Mouse (Mus musculus) cerebellum, postnatal 14 days (tissue): ENCODE measurements around the gene Ltbp4.

ENCODE experiments used
- DNase-seq, 2 experiments: peaks; one replicate each; pipeline ENCODE4 v3.0.0; 2021; ENCODE audit warnings: mixed read lengths in 2 of 2

Ltbp4 gene

GRCm38 (mm10) chr7:27355261-27355660 is 17.8 kb upstream of the Ltbp4 start:
- DNase-seq, result no peak

GRCm38 (mm10) chr7:27354783-27355182 is 17.3 kb upstream of the Ltbp4 start:
- DNase-seq, result no peak

GRCm38 (mm10) chr7:27354144-27354543 is 16.7 kb upstream of the Ltbp4 start:
- no peak for DNase-seq

GRCm38 (mm10) chr7:27345444-27345843 is 8.0 kb upstream of the Ltbp4 start:
- no peak for DNase-seq

GRCm38 (mm10) chr7:27342595-27342994 is 5.1 kb upstream of the Ltbp4 start:
- DNase-seq, result no peak

DNA sequence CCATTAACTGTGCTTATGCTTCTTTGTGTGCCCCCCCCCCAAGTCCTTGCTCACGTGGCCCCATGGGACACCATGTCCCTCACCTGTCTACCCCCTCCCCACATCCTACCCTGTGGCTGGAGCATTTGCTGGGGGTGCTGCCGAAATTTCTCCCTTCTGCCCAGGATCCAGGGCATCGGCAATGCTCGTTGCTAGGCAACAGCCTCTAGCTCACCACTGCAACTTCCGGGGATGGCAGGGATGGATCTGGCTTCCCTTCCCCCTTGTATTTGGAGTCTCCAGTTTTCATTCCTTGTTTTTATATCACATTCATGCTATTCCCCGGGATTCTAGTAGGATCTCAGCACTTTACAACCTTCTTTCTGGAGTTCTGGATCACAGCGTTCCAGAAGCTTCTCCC is 2.0 kb upstream of the Ltbp4 start:
- DNase-seq, result no peak

GRCm38 (mm10) chr7:27339114-27339513 is 1.6 kb upstream of the Ltbp4 start:
- no peak for DNase-seq

- peak; percentile 96 for DNase-seq
These were observed 1.3 kb downstream of the Ltbp4 start for GRCm38 (mm10) chr7:27335928-27336823.

GRCm38 (mm10) chr7:27335011-27335720 is 2.3 kb downstream of the Ltbp4 start:
- DNase-seq, result no peak

- no peak for DNase-seq
These were observed 3.0 kb downstream of the Ltbp4 start for GRCm38 (mm10) chr7:27334405-27334911.

DNA sequence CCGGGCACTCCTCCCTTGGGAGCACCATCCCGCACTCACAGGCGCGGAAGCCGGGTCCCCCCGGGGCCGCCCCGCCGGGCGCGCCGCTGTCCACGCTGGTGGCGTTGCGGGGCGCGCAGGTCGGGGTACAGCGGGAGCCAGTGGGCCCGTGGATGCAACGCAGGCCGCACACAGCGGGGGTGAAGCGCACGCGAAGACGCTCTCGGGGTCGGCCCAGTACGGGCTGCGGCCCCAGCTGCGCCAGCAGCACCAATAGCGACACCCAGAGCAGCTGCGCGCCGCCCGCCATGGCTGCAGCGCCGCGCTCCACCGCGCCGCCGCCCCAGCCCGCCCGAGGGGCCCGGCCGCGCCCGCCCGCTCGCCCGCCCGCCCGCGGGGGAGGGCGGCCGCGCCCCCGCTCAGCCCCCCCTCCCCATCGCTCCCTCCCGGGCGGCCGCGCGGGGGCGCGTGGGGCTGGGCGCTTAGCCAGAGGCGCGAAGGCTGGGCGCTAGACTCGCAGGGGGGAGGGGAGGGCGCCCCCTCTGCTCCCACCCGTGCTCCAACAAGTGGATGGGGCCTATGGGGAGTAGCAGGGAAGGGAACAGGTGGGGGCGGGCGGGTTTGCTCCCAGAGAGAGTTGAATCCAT is 4.1 kb downstream of the Ltbp4 start:
- no peak for DNase-seq

GRCm38 (mm10) chr7:27332353-27333199 is 4.9 kb downstream of the Ltbp4 start:
- peak; percentile 81 to 91 for DNase-seq

GRCm38 (mm10) chr7:27331854-27332253 is 5.6 kb downstream of the Ltbp4 start:
- no peak for DNase-seq

GRCm38 (mm10) chr7:27331541-27331851 is 6.0 kb downstream of the Ltbp4 start:
- DNase-seq, result no peak

GRCm38 (mm10) chr7:27330709-27331540 is 6.6 kb downstream of the Ltbp4 start:
- DNase-seq, result peak; percentile 58 to 70

DNA sequence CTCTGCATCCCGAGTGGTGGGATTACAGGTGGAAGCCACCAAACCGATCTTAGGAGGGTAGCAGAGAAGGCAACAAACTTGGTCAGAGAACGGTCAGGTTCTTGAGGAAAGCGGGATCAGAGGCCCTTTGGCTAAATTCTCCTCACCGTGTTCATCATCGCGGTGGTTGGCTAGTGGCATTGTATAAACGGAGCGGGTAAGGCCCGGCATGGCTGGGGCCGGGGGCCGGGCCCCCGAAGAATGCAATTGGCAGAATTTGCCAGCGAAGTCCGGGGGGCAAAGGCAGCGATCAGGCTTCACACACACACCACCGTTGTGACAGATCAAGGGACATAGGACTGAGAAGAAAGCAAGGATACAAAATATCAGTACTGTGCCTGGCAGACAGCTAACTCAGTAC is 7.5 kb downstream of the Ltbp4 start:
- no peak for DNase-seq

GRCm38 (mm10) chr7:27329326-27329947 is 8.1 kb downstream of the Ltbp4 start:
- peak; percentile 92 to 96 for DNase-seq

DNA sequence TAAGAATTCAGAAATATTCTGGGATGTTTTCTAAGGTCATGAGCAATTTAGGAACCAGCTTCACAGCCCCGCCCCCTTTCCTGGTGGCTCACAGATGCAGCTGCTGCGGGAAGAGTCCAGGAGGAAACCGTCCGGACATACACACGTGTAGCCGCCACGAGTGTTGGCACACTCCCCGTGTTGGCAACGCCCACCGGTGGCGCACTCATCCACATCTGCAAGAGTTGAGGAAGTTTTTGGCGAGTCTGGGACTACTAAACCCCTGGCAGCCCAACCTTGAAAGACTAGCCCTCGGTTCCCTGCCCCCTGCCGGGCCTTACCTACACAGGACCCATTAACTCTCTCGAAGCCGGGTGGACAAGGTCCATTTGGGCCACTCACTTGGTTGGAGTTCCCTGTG is 8.8 kb downstream of the Ltbp4 start:
- DNase-seq, result no peak

GRCm38 (mm10) chr7:27328161-27328560 is 9.3 kb downstream of the Ltbp4 start:
- DNase-seq, result no peak

- DNase-seq, result no peak
These were observed 10.0 kb downstream of the Ltbp4 start for GRCm38 (mm10) chr7:27327500-27327899.
